12 mouse cellular contexts compared by ENCODE assay signal in genomic region chr11:106443646-106444045, GRCm38 (mm10).
"Had no signal": no experiment of that assay in that cellular context is flagged by ENCODE, and none has a peak within 500 bp of the region (broad histone marks: within the 10 kb centered on the region; RNA-seq: fewer than 3 reads in every experiment).

No protein-coding gene starts in this region.

- H3K36me3 ChIP-seq: limb, embryonic 10.5 days; midbrain, embryonic 12.5 days had no signal

- H3K27ac ChIP-seq: left cerebral cortex, adult 2 months; limb, embryonic 10.5 days; midbrain, embryonic 12.5 days had no signal

- H3K4me1 ChIP-seq: midbrain, embryonic 12.5 days had no signal

- H3K4me2 ChIP-seq: midbrain, embryonic 12.5 days had no signal

- H3K9me3 ChIP-seq: limb, embryonic 10.5 days; midbrain, embryonic 12.5 days had no signal

- ATAC-seq: intestine, postnatal 0 days; lung, postnatal 0 days; midbrain, embryonic 16.5 days had no signal

- H3K4me3 ChIP-seq: left cerebral cortex, adult 2 months; limb, embryonic 10.5 days; midbrain, embryonic 12.5 days had no signal

- H3K27me3 ChIP-seq: midbrain, embryonic 12.5 days had no signal

- DNase-seq: kidney, adult 8-10 months; kidney, postnatal 25 days; lung, adult 2 months; lung, postnatal 36 days; right cerebral cortex, postnatal 14 days; thymus, postnatal 14 days had no signal

- H3K9ac ChIP-seq: midbrain, embryonic 12.5 days had no signal
